Mouse (Mus musculus) natural killer cell, adult 2 months (primary cell): ENCODE measurements at regions not wholly inside any gene's neighbourhood (a gene's known extent, or its start where the extent isn't known, plus 50 kb on each side); places are given as distances from the start of the nearest gene placed in this dataset.
"Not testable (repeated sequence)": the region's sequence is repeated elsewhere in the genome, so short reads cannot be mapped to it uniquely, and the experiment has no call there.

ENCODE experiments used
- DNase-seq, 2 experiments: peaks; one replicate each; pipeline ENCODE4 v3.0.0; 2022; ENCODE audit warnings: low spot score in 2 of 2

DNA sequence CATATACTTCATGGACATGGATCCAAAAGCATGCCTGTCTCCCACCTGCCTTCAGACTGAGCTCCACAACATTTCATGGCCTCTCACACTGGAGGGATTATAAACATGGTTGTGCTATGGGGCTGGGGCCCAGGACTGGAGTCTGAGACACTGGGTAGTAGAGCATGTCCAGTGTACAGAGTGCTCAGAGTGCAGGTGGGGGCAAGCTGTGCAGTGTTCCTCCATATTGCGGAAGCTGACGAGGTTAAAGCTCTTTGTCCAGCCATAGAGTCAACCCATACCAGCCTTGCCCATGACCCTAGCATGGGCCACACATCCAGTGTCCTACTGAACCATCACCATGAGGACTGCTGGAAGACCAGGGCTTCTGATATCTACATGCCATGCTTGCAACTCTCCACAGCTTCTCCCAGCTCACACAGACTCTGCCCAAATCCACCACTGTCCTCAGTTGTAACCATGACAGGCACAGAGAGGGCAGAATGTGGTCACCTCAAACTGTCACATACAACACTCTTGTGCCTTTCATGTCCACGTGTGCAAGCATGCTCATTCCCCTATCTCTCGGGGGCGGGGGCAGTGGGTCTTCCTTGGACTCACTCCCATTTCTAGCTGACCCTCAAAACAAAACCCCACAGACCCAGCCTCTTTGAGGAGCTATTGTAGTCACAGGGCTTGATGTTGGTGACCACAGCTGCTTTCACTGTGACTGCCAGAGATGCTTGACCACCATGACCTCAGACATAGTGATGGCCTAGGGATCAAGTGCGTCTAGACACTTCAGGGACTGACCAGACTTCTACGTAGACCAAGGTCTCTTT is 55.9 kb downstream of the Tmem121 start:
- DNase-seq = no peak

DNA sequence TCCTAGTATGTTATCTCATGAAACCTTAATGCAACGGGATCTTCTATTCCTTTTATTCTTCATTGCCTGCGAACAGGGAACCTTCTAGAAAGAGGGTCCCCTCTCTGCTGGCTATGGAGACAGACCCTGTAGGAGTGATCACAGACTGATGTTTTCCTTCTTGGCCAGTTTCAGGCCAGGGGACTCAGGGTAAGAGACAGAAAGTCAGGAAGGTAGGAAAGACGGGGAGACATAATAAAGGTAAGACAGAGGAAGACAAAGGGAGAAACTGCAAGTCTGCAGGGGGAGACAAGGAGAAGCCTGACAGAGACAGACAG is 56.4 kb downstream of the Tmem121 start:
- no peak for DNase-seq

DNA sequence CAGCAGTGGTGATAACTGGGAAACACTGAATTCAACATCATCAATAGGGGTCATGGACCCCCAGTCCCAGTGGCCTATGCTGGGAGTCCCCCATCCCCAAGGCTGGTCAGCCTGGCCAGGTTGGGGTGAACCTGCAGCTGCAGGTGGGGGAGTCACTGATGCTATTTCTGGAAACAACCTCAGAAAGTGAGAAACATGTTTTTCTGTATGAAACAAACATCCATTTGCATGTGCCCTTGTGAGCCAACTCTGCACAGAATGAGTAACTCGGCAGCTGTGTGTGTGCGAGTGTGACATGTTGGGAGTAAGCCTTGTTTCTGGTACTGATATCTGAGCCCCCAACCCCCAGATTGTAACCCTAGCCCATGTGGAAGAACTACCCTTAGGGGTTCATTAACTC is 59.0 kb downstream of the Tmem121 start:
- DNase-seq = peak in 1 of 2 experiments; percentile 71

DNA sequence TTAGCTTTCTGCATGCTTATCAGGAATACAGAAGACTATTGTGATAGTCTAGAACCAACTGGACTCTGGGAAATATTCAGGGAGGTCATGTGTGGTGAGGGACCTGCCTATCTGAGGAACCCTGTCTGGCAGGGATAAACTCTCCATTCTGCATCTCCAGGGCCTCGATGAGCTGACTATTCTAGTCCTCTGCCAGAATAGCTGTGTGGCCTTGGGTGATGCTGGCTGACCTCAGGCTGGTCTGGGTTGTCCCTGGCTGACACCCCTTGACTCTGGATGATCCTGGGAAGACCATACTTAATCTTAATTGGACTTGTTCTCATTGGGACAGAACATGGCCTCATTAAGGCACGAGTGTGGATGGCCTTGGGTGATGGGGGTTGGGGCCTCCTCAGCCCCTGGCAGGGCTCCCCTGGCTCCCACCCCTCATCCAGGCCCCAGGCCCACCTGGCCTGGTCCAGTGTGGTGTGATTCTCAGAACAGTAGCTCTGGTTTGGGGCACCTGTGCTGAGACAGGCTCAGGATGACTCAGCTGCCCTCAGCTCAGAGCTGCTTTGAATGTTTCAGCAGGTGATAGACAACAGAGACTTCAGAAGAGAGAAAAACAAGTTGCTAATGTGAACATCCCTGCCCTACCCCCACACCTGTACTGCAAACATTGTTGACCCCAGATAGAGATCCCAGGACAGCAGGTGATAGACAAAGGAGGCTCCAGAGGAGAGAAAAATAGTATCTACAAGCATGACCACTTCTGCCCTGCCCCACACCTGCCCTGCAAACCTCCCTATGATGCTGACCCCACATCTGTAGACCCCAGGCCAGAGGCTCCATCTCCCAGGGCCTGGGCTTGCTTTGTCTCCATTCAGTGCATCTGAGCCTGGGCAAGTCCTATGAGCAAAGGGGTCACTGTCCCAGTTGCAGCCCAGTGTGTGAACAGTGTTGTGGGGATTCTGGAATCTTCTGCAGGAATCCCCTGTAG is 68.0 kb downstream of the Tmem121 start:
- DNase-seq = not testable (repeated sequence)

DNA sequence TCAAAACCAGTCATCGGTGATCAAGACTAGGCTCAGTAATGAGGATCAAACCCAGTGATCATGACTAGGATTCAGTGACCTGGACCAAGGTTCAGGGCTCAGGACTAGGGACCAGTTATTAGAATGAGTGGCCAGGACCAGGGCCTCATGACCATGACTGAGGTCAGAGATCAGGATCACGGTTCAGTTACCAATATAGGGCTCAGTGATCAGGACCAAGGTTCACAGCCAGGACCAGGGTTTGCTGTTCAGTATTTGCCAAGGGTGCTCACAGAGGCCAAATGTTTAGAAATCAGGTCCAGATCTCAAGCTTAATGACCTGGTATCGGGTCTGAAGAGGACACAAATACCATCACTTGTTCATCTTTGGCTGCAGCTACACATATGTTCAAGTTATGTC is 69.6 kb downstream of the Tmem121 start:
- no peak for DNase-seq

DNA sequence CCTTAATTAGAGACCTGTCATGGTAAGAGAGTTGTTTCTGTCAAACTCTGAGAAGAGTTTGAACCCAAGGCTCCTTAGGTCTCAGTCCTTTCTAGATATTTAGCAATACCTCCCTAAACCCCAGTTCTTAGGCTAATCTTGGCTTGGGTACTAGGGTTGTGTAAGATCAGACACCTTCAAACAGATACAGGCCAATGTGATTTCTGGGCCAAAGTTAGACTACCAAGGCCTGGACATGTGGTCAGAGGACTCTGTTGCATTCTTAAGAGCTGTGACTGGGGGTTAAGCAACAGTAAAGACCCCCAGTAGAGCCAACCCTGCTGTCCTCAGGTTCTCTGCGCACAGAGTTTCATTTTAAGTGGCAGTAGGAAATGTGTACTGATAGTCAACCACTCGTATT is 70.9 kb downstream of the Tmem121 start:
- DNase-seq = no peak

DNA sequence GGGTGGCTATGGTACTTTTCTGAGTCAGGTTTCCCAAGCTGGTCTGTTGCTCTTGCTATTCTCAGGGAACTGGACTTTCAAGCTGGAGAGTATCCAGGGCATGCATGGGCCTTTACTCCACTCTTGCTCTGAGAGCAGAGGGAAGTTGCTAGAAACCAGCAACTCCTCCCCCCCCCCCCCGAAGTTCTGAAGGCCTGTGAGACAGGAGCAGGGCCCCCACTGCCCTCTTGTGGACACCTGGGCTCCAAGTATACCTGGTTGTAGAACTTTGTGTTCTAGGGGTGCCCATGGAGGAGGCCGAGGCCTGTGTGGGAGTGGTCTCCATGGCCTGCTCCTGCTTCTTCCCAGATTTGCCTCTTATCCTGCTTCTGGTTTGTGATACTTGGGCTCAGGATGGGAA is 71.5 kb downstream of the Tmem121 start:
- peak in 1 of 2 experiments; percentile 61 for DNase-seq

DNA sequence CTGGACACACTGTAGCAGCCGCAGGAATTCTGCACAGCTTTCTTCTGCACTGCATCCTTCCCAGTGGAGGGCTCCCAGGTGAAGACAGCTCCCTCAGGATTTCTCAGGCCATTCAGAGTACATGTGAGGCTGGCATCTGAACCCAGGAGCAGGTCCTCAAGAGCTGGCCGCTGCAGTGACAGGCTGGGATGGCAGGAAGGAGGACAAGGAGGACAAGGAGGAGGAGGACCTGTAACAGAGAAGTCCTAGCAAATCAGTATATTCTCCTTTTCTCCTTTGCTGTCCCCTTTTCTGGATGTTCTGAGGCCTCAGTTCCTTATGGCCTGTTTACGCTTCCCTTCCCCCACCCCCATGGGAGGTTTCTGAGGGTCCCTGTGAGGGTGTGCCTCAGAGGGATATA is 73.7 kb downstream of the Tmem121 start:
- DNase-seq = no peak

DNA sequence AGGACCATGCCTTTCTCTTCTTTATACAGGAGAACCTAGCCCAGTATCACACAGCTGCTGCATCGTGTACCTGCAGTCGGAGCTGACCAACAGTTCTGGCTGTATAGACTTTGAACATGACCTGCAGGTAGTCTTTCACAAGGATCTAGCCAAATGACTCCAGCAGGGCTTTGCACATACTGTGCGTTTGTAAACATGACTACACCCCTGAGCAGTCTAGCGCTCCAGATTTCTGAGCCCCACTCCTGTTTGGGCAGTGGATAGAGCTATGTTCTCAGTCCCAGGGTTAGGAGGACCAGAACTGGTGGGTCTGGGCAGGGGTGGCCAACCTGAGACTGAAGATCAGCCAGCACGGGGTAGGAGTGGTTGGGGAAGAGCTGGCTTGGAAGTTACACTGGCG is 74.6 kb downstream of the Tmem121 start:
- DNase-seq = no peak

DNA sequence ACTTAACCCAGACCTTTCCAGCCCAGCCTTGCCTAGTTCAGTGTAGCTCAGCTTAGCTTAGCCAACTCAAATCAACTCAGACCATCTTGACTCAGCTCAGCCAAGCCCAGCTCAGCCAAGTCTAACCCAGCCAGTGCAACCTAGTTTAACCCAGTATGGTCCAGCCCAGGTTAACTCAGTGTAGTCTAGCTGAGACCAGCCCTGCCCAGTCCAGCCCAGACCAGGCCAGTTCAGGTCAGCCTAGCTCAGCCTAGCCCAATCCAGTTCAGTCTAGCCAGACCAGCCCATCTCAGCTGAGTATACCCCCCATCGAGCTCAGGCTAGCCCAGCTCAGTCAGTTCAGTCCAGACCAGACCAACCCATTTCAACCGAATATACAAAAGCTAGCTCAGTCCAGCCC is 90.2 kb downstream of the Tmem121 start:
- no peak for DNase-seq

DNA sequence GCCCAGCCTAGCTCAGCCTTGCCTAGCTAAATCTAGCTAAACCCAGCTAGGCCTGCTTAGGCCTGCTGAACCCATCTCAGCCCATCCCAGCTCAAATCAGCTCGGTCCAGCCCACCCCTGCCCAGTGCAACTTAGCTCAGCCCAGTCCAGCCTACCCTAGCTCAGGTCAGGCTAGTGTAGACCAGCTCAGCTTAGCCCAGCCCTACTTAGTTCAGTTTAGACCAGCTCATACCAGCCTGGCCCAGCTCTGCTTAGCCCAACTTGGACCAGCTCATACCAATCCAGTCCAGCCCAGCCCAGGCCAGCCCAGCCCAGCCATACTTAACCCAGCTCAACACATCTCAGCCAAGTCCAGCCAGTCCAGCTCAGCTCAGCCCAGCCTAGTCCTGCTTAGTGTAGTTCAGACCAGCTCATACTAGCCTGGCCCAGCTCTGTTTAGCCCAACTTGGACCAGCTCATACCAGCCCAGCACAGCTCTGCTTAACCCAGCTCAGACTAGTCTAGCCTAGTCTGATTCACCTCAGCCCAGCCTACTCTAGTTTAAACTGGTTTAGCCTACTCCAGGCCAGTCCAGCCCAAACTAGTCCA is 90.7 kb downstream of the Tmem121 start:
- no peak for DNase-seq

DNA sequence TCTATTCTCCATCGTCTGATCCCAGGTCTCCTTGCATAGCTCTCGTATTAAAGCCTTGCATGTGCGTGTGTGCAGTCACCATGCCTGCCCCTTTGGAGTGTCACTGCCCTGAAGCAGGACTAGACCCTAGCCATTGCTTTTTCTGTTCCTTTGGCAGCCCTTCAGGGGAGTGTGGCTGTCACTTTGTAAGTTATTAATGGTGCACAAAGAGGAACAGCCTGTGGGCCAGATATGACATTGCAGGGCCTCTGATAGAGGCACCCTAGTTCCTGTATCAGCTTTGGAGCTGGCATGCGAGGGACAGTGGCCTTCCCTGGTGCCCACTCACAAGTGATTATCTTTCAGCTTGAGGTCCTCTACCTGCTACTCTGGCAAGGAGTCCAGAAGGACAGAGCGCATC is 92.0 kb downstream of the Tmem121 start:
- no peak for DNase-seq

DNA sequence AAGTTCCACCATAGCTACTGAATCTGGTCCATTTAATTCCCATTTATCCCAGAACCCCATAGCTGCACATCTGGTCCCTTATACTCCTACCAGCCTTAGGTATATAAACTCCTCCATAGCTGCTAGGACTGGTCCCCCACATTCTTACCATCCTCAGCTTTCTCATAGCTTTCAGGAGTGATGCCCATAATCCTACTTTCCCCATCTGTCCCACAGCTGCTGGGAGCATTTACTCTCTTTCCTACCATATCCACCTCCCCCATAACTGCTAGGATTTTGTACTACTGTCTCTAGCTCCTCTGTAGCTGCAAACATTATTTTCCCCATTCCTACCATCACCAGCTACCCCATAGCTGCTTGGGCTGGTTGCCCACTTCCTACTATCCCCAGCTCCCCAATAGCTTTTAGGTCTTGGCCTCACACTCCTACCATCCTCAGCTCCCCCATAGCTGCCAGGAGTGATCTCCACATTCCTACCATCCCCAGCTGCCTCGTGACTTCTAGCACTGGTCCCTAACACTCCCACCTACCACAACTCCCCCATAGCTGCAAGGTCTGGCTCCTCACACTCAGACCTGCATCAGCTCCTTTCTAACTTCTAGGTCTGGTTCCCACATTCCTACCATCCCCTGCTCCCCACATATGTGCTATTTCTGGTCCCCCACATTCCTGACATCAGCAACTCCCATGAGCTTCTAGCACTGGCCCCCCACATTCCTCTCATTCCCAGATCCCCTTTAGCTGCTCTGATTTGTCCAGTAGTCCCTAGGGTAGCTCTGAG is 106.5 kb downstream of the Tmem121 start:
- DNase-seq = no peak

DNA sequence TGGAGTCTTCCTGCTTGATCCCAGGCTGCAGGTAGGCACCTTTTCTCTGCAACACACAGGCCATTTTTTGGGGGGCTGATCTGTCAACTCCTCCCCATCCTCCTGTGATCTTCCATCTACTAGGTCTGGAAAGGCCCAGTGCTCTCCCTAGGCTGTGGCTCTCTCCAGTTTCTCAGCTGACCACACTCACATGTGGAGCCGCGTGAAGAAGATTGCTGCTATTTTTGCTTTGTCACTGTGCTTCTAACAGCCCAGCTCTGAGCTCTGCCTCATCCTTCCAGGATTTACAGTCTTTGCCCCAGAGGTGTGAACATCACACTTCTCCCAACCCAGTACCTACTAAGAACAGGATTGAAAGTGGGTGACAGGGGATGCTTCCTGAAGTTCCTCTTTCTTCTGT is 110.2 kb downstream of the Tmem121 start:
- no peak for DNase-seq

DNA sequence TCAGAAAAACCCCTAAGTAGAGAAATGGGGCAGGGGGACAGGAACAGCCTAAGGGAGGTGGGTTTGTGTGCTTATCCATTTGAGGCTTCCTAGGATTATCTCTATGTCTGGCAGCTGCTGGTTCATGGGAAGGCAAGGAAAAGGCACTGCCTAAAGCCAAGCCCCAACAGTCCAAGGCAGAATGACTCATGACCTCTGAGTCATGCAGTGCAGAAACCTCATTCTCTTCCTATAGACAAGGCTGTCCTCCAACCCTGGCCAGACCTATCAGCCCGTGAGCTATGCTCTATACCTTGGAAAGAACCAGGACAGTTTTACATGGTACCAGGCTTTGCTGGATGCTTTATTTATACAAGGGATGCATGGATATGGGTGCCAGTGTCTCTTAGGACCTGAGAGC is 120.2 kb downstream of the Tmem121 start:
- no peak for DNase-seq

DNA sequence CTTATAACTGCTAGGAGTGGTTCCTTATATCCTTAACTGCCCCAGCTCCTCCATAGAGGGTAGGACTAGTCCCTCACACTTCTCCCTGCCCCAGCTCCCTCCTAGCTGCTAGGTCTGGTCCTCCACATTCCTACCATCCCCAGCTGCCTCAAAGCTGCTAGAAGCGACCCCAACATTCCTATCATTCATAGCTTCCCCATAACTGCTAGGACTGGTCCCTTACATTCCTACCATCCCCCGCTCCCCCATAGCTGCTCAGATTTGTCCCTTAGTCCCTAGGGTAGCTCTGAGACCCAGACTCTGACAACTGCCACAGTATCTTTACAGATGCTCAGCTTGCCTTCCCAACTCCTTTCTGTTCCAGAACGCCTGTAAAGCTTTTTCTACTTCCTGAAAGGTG is 127.6 kb downstream of the Tmem121 start:
- DNase-seq = no peak

DNA sequence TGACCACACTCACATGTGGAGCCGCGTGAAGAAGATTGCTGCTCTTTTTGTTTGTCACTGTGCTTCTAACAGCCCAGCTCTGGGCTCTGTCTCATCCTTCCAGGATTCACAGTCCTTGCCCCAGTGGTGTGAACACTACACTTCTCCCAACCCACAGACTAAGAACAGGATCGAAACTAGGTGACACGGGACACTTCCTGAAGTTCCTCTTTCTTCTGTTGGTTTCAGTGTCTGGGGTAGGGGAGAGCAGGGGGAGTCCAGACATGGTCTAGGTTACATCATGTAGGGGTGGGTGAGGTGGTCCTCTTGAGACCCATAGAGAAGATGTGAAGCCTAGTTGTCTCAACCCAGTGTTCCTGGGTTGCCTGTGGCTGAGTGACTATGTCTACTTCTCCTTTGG is 128.9 kb downstream of the Tmem121 start:
- peak in 1 of 2 experiments; percentile 58 for DNase-seq

DNA sequence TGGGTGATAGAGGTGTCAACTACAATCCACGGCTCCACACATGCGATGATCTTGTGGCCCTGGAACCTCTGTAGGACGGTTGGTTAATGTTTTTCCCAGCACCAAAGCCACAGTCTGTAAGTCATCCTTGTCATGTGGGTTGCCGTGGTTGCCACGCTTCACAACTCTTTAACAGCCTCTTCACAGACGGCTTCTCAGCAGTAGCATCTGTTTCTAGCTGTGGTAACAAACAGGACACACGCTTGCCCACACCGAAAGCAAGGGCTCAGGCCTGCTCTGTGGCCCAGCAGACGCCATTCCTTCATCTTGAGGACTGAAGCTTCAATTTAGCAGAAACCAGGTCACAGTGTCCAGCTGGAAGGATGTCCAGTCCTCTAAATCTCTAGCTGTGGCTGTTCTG is 135.4 kb downstream of the Tmem121 start:
- DNase-seq = peak in 1 of 2 experiments; percentile 56

DNA sequence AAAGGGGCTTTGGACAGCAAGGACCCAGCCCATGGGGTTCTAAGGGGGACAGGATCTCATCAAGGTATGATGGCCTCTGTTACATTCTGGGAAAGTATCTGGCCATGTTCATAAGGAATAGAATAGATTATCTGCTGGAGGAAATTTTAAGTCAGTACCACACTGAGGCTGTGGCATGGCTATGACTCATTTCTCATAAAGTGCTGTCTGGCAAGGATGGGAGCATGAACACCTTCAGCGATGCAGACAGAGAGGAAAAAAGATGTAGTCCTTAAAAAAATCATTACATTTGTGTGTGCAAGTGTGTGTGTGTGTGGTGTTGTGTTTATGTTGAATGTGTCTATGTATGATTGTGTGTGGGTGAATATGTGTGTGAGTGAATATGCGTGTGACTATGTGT is 136.4 kb downstream of the Tmem121 start:
- DNase-seq = no peak

DNA sequence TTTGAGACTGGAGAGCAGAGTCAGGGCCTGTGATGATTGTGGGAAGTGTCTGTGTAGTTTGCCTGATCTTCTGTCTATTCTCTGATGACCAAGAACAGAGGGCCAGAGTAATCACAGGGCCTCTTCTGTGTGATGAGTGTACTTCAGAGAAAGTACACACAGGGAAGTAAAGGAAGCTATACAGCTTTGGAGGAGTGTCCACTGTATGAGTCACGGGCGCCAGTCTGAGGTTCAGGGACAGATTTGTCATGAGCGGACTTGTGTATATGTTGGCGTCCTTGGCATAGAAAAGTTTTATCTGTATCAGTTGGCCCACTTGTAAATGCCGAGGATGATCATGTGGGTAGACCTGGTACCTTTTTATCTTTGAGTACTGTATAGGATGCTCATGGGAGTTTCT is 142.1 kb downstream of the Tmem121 start:
- DNase-seq = no peak

DNA sequence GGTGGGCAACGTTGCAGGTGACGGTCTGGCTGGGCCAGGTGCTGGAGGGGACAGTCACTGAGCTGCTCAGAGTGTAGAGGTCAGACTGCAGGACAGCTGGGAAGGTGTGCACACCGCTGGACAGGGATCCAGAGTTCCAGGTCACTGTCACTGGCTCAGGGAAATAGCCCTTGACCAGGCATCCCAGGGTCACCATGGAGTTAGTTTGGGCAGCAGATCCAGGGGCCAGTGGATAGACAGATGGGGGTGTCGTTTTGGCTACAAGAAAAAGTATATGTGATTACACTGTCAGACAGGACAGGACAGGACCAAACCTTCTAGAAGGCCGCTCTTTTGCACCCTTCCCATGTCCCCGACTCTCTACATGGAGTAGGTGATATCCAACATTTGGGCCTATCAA is 144.5 kb downstream of the Tmem121 start:
- DNase-seq = no peak

DNA sequence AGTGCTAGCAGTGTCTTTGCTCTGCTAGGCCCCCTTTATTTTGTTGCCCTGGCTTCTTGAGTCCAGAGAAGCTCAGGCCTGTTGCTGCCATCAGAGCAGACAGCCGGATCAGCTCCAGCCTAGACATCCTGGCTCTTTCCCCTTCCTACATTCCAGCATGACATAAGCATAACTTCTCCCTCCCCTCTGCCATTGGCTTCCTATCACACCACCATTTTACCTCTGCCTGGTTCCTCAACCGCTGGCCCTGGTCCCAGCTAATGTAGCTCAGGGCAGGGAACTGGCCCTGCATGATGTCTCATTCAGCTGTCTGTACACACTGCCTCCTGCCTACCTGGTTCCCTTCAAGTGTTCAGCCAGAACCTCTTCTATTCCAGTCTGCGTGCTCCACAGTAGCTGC is 146.5 kb downstream of the Tmem121 start:
- DNase-seq = no peak
